Mouse (Mus musculus) lung, postnatal 0 days (tissue): ENCODE results near the gene Map3k13.

Experiments used
- CTCF ChIP-seq: IDR thresholded peaks from 2 replicates; pipeline ENCODE4 v1.5.1; 2016; ENCODE audit warnings: antibody characterized with exemption, mild to moderate bottlenecking
- EP300 ChIP-seq: IDR thresholded peaks from 2 replicates; pipeline ENCODE4 v1.6.1; 2016; ENCODE audit warnings: antibody characterized with exemption, mild to moderate bottlenecking, control low read depth

DNA sequence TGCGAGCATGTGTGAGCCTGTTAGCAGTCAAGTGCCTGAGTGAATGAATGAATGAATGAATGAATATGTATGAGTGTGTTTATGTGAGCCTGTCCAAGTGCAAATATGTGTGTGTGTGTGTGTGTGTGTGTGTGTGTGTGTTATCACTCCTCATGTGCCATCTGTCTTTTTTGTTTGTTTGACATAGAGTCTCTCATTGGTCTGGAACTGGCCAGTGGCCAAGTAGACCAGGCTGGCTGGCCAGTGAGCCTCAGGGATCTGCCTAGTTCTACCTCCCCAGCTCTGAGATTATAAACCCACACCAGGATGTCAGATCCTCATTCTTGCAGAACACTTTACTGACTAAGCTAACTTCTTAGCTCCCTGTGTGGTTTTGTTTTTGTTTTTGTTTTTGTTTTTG, 10.1 kb downstream of the Map3k13 start:
- TF ChIP-seq EP300 = no peak
- no peak for TF ChIP-seq CTCF
